Mouse (Mus musculus) urinary bladder, adult 2 months (tissue): ENCODE measurements around the gene Arnt2. TPM values are rescaled to one million over a fixed set of nuclear protein-coding genes. Genes with fewer than 3 reads are reported as not detected.

ENCODE experiments used
- DNase-seq: peaks from one replicate; pipeline ENCODE4 v3.0.0; 2022; ENCODE audit warnings: low spot score
- polyA plus RNA-seq: library from polyadenylated mRNA; depleted of rRNA; stranded (reverse); fragments of >200 nt; gene quantifications from 2 replicates; pipeline ENCODE4 v1.2.3, GENCODE M21; 2012

The Arnt2 gene
- polyA plus RNA-seq, 1 experiment, result 0.63 TPM

GRCm38 (mm10) chr7:84397320-84397719 lies 12.7 kb downstream of the Arnt2 start:
- DNase-seq, result no peak

- DNase-seq, result no peak
Observed at GRCm38 (mm10) chr7:84396581-84396980, 13.4 kb downstream of the Arnt2 start.

- no peak for DNase-seq
Observed at GRCm38 (mm10) chr7:84387826-84388225, 22.1 kb downstream of the Arnt2 start.

GRCm38 (mm10) chr7:84386472-84386871 lies 23.5 kb downstream of the Arnt2 start:
- DNase-seq, result no peak

GRCm38 (mm10) chr7:84384778-84385177 lies 25.2 kb downstream of the Arnt2 start:
- no peak for DNase-seq

- no peak for DNase-seq
Observed at GRCm38 (mm10) chr7:84384086-84384485, 25.9 kb downstream of the Arnt2 start.

DNA sequence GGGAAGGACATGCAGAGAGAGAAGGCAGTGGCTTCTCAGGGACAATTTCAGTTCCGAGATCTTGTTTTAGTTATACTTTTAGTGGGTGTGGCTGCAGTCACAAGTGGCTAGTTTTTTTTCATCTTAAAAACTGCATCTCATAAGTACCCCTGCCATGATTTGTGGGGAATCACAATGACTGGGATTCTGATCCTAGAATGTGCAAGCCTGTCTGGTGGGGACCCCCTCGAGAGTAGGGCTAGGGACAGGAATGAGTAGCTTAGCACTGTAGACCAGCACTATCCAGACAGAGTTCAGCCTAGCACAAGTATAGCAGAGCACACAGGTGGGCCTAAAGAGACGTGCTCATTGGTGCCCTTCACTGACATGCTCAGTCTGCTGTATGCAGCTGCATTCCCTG lies 27.6 kb downstream of the Arnt2 start:
- DNase-seq, result no peak

- DNase-seq, result no peak
Observed at GRCm38 (mm10) chr7:84380810-84381209, 29.2 kb downstream of the Arnt2 start.

DNA sequence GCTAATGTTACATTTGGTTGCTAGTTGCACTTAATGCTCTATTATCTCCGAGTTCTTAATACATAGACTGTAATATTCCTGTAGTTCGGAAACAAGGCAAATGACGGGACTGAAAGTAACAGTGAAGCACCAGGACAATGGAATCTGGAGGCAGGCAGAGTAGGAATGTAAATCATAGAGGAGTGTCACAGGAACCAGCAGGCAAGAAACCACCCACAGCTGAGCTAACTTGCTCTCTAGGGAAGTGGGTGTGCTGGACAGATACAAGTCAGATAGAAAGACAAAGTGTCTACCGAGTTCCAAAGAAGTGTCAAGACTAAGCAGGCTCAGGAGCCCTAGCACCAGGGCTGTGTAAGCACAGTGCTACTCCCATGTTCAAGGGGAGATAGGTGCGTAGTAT lies 32.6 kb downstream of the Arnt2 start:
- DNase-seq, result no peak

- no peak for DNase-seq
Observed at GRCm38 (mm10) chr7:84373691-84374090, 36.3 kb downstream of the Arnt2 start.

DNA sequence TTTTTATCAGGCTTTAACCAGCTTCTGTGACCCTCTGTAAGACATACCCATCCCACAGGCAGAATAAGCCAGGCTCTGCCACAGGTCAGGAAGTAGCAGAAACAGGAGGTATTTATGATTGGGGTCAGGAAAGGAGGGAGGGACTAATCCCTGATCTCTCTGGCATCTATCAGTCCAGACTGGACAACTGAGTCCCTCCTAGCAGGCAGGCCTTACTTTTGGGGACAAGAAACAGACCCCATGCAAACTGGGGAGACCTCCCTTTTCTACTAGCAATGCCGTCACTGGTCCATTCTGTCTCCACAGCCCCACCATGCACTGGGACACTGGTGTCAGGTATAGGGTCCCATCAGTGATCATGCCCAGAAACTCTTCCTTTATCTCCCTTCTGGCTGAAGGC lies 37.1 kb downstream of the Arnt2 start:
- no peak for DNase-seq

GRCm38 (mm10) chr7:84372280-84372679 lies 37.7 kb downstream of the Arnt2 start:
- DNase-seq, result no peak

DNA sequence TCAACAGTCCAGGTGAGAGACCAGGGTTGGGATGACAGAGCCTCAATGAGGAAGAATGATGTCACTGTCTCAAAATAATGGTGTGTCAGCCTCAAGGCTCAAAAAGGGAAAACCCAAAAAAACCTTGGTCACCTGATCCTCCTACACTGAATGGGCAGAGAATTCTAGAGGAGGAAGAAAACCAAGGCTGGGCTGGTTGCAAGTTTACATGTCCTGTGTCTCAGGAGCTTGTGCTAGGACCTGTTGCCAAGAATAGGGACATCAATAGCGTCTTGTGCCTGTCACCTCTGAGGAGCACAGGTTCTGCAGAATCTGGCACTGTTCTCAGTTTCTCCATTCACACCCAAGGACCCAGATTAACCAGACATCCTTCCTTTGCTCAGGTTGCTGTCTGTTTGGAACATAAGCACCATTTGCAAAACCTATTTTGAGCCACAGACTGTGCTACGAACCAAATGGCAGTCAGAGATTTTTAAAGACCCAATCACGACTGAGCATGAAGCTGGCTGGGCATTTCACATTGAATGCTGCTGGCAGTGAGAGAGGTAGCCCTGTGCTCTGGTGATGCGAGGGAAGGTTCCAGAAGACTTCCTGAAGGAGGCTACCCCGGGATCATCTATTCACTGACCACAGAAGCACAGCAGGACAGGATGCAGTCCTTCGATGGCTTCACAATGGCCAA lies 38.9 kb downstream of the Arnt2 start:
- DNase-seq, result no peak

DNA sequence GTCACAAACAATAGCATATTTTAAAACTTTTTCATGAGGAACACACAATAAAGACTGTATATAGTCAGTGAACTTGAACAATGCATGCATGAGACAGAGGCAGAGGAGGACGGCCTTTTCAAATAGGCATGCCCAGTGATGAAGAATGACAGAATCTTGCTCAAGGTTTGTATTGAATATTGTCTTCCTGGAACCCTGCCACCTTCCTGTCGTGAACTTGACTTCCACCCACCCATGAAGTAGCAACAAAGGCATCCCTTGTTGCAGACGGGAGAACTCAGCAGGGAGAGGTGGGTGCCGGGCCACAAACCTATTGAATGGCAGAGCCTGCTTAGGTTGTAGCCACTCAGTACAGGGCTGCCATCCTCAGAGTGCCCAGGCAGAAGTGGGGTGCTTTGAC lies 43.7 kb downstream of the Arnt2 start:
- no peak for DNase-seq

- no peak for DNase-seq
Observed at GRCm38 (mm10) chr7:84362711-84363110, 47.3 kb downstream of the Arnt2 start.

DNA sequence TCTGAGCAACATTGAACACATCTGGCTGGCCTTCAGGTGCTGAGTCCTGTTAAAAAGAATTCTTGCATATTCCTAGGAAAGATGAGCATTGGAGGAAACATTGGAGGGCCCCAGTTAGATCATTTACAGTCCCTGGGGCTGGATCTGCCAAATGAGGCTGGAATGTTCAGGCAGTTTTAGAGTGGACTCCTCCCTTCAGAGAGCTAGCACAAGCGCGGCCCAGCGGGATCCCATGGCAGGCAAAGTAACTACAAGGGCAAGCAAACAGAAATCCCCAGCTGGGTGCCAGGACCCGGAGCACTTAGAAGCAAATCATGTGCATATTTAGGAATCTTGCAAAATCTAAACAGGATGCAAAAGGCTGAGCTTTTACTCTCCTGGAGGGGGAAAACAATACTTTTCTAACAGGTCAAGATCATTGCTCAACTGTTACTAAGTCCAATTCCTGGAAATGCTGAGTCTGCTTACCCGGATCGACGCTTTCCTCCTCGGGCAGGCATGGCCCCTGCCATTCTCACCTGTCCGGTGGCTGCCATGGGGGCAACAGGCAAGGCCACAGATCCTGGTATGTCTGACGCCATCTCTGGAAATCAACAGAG lies 48.8 kb downstream of the Arnt2 start:
- no peak for DNase-seq

DNA sequence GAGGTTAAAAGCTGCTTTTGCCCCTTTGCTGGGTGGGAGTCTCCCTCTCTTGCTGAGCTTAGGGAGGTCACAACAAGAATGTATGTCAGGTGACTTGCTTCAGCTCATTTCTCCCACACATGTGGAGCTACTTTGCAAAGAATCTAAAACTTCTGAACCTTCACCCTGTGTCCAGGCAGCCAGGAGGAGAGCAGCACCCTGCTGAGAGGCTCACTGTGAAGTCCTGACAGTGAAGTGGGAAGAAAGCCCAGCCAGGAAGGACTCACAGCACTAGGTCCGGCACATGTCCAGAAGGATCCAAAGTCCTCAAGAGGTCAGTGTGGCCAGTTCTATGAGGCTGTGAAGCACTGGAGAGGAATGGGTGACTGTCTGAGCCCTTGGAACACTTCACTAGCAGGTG lies 51.5 kb downstream of the Arnt2 start:
- DNase-seq, result no peak

GRCm38 (mm10) chr7:84355619-84356570 lies 54.1 kb downstream of the Arnt2 start:
- DNase-seq, result no peak

DNA sequence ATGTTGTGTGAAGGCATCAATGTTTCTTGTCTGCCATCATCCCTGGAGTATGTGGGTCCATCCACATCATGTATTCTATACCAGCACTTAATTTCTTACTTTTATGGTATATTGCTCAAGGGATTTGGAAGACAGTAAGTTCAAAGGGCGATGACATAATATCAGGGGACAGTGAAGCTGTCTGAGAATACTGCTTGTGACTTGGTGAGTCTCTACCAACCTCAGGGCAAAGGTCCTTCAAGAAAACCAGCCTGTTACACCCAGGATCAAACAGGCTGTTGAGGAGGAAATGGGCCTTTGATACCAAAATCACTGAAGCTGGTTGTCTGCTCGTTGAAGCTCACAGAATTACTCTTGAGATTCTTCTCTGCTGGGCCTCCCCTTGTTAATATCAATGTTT lies 55.1 kb downstream of the Arnt2 start:
- DNase-seq, result no peak

DNA sequence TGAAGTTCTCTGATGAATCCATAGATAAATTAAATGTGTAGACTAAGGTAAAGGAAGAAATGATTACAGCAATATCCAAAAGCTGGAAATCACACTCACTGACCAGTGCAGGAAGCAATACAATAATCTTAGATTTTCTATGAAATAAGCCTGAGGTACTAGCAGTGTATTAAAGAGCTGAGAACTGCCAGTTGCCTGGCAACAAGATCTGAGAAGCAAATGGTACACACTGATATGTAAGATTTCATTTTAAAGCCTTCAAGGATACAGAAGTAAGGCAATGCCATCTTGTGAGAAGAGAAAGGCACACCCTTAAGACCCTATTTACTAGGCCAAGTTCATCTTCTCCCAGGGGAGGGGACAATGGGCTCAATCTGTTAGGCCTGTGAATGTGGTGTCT lies 59.4 kb downstream of the Arnt2 start:
- DNase-seq, result no peak

DNA sequence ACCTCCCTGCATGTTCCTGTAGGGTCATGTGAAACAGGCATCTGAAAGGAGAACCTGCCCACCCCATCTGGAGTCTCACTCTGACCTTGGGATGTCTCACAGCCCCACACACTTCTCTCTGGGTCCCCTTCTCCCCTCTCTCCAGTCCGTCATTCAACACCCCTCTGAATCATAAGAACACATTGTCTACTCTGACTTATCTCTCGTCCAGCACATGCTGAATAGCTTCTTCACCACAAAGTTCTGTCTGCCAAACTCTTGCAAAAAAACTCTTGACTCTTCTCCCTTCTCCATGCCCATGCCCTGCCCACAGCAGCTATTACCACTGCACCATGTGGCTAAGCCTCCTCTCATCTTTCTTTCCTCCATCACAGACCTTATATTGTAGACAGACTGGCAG lies 60.0 kb downstream of the Arnt2 start:
- no peak for DNase-seq

- DNase-seq, result no peak
Observed at GRCm38 (mm10) chr7:84348145-84348911, 61.6 kb downstream of the Arnt2 start.
